Mouse (Mus musculus): ENCODE data around the gene Dhrs2. TPM values are rescaled to one million over a fixed set of nuclear protein-coding genes. Genes with fewer than 3 reads are reported as not detected.

The Dhrs2 gene
- polyA plus RNA-seq (2012; rRNA removed) = 0.34 and 0.38 TPM in 2 replicates
- 0.47 TPM in 1 of 2 replicates, not detected in the other for polyA plus RNA-seq (2014; fragmentation: Nextera tagmentation; extraction: Ambion mirVana)

- H3K4me2 ChIP-seq (replicated peaks; ENCODE audit: low read depth, low read length, severe bottlenecking) = no peak within 1 kb of the TSS
- no peak within 1 kb of the TSS for H3K4me3 ChIP-seq (replicated peaks; ENCODE audit: low read length)
- no peaks in the 10 kb centered on the region for H3K36me3 ChIP-seq (ENCODE audit: control insufficient read depth, insufficient read depth, low read length)
- 71% methylated on average over 9 of the region's 9 CpGs for WGBS
- H3K27me3 ChIP-seq (ENCODE audit: control insufficient read depth, insufficient read depth, low read length) = no peaks in the 10 kb centered on the region
- DNase-seq (ENCODE audit: low spot score) (no peak), ATAC-seq (ENCODE audit: low FRiP score, low read depth) (no peak)
- no peak for TF ChIP-seq POLR2A (IDR thresholded peaks at IDR 0.05; ENCODE audit: borderline replicate concordance, extremely low read depth, insufficient read depth, insufficient read length)
- peaks cover 9% of the 10 kb centered on the region for H3K4me1 ChIP-seq (ENCODE audit: control insufficient read depth, insufficient read depth, low read length)
- H3K27ac ChIP-seq (replicated peaks; ENCODE audit: low read depth, low read length) = 0 out of 2 replicates have a peak within 1 kb of the TSS, but pooled peaks have one; percentile 43
- no peaks in the 10 kb centered on the region for H3K9me3 ChIP-seq (ENCODE audit: control insufficient read depth, low read length)
- no peak within 1 kb of the TSS for H3K9ac ChIP-seq (ENCODE audit: low read depth, low read length, severe bottlenecking)
Observed at GRCm38 (mm10) chr14:55221707-55222106, at the start of gene Dhrs2. Dhrs2 (plus strand) TSS chr14:55222007.

GRCm38 (mm10) chr14:55174164-55174563 lies 47.6 kb upstream of the Dhrs2 start:
- TF ChIP-seq POLR2A (IDR thresholded peaks at IDR 0.05; ENCODE audit: borderline replicate concordance, extremely low read depth, insufficient read depth, insufficient read length) = no peak
- DNase-seq (ENCODE audit: low spot score) = no peak
- no peak for ATAC-seq (ENCODE audit: low FRiP score, low read depth)
- Histone ChIP-seq H3K36me3 (ENCODE audit: control insufficient read depth, insufficient read depth, low read length) (no peaks in the 10 kb centered on the region), H3K4me3 (replicated peaks; ENCODE audit: low read length) (no peak overlapping the region), H3K4me2 (replicated peaks; ENCODE audit: low read depth, low read length, severe bottlenecking) (no peak overlapping the region), H3K9me3 (ENCODE audit: control insufficient read depth, low read length) (no peaks in the 10 kb centered on the region), H3K4me1 (ENCODE audit: control insufficient read depth, insufficient read depth, low read length) (no peaks in the 10 kb centered on the region), H3K27me3 (ENCODE audit: control insufficient read depth, insufficient read depth, low read length) (no peaks in the 10 kb centered on the region; the same call in 1 of the 2 replicates), H3K9ac (ENCODE audit: low read depth, low read length, severe bottlenecking) (no peak overlapping the region), H3K27ac (replicated peaks; ENCODE audit: low read depth, low read length) (no peak overlapping the region)
- 75% methylated on average over 6 of the region's 6 CpGs for WGBS

- 31% methylated on average over 5 of the region's 5 CpGs for WGBS
- H3K4me2 ChIP-seq (replicated peaks; ENCODE audit: low read depth, low read length, severe bottlenecking) = no peak overlapping the region
- TF ChIP-seq POLR2A (IDR thresholded peaks at IDR 0.05; ENCODE audit: borderline replicate concordance, extremely low read depth, insufficient read depth, insufficient read length) = no peak
- ATAC-seq (ENCODE audit: low FRiP score, low read depth) (no peak), DNase-seq (ENCODE audit: low spot score) (no peak)
- H3K27ac ChIP-seq (replicated peaks; ENCODE audit: low read depth, low read length) = no peak overlapping the region
- H3K27me3 ChIP-seq (ENCODE audit: control insufficient read depth, insufficient read depth, low read length) = no peaks in the 10 kb centered on the region
- H3K9ac ChIP-seq (ENCODE audit: low read depth, low read length, severe bottlenecking) = no peak overlapping the region
- H3K4me3 ChIP-seq (replicated peaks; ENCODE audit: low read length) = no peak overlapping the region
- H3K4me1 ChIP-seq (ENCODE audit: control insufficient read depth, insufficient read depth, low read length) = no peaks in the 10 kb centered on the region
- H3K9me3 ChIP-seq (ENCODE audit: control insufficient read depth, low read length) = no peaks in the 10 kb centered on the region
- H3K36me3 ChIP-seq (ENCODE audit: control insufficient read depth, insufficient read depth, low read length) = no peaks in the 10 kb centered on the region
Observed at GRCm38 (mm10) chr14:55177274-55177673, 44.5 kb upstream of the Dhrs2 start.

GRCm38 (mm10) chr14:55180951-55181350 lies 40.9 kb upstream of the Dhrs2 start:
- Histone ChIP-seq H3K9ac (ENCODE audit: low read depth, low read length, severe bottlenecking) (no peak overlapping the region), H3K9me3 (ENCODE audit: control insufficient read depth, low read length) (no peaks in the 10 kb centered on the region), H3K27ac (replicated peaks; ENCODE audit: low read depth, low read length) (no peak overlapping the region), H3K27me3 (ENCODE audit: control insufficient read depth, insufficient read depth, low read length) (no peaks in the 10 kb centered on the region), H3K4me2 (replicated peaks; ENCODE audit: low read depth, low read length, severe bottlenecking) (no peak overlapping the region), H3K4me1 (ENCODE audit: control insufficient read depth, insufficient read depth, low read length) (no peaks in the 10 kb centered on the region), H3K36me3 (ENCODE audit: control insufficient read depth, insufficient read depth, low read length) (no peaks in the 10 kb centered on the region), H3K4me3 (replicated peaks; ENCODE audit: low read length) (no peak overlapping the region)
- WGBS = 46% methylated on average over 3 of the region's 3 CpGs
- no peak for ATAC-seq (ENCODE audit: low FRiP score, low read depth)
- no peak for TF ChIP-seq POLR2A (IDR thresholded peaks at IDR 0.05; ENCODE audit: borderline replicate concordance, extremely low read depth, insufficient read depth, insufficient read length)
- no peak for DNase-seq (ENCODE audit: low spot score)

- Histone ChIP-seq H3K4me3 (replicated peaks; ENCODE audit: low read length) (no peak overlapping the region), H3K27ac (replicated peaks; ENCODE audit: low read depth, low read length) (no peak overlapping the region), H3K9ac (ENCODE audit: low read depth, low read length, severe bottlenecking) (no peak overlapping the region), H3K4me1 (ENCODE audit: control insufficient read depth, insufficient read depth, low read length) (no peaks in the 10 kb centered on the region), H3K27me3 (ENCODE audit: control insufficient read depth, insufficient read depth, low read length) (no peaks in the 10 kb centered on the region), H3K4me2 (replicated peaks; ENCODE audit: low read depth, low read length, severe bottlenecking) (no peak overlapping the region), H3K9me3 (ENCODE audit: control insufficient read depth, low read length) (no peaks in the 10 kb centered on the region), H3K36me3 (ENCODE audit: control insufficient read depth, insufficient read depth, low read length) (no peaks in the 10 kb centered on the region)
- no peak for TF ChIP-seq POLR2A (IDR thresholded peaks at IDR 0.05; ENCODE audit: borderline replicate concordance, extremely low read depth, insufficient read depth, insufficient read length)
- WGBS = 72% methylated on average over 3 of the region's 3 CpGs
- ATAC-seq (ENCODE audit: low FRiP score, low read depth) (no peak), DNase-seq (ENCODE audit: low spot score) (no peak)
Observed at GRCm38 (mm10) chr14:55183231-55183630, 38.6 kb upstream of the Dhrs2 start.
